Mouse (Mus musculus): Measurements from ENCODE around the gene Mfsd7a. TPM values are rescaled to one million over a fixed set of nuclear protein-coding genes. Genes with fewer than 3 reads are reported as not detected.

The Mfsd7a gene
- polyA plus RNA-seq, 1 experiment from 2014 or later, result 0.51 TPM

GRCm38 (mm10) chr5:108447857-108448256 lies 834 bp downstream of the Mfsd7a start:
- no peak overlapping the region for H3K4me3 ChIP-seq (ENCODE audit: low read depth, low read length)
- H3K27me3 ChIP-seq (replicated peaks; ENCODE audit: control insufficient read depth, insufficient read depth, low read length), result no peaks in the 10 kb centered on the region
- no peak for TF ChIP-seq CTCF (IDR thresholded peaks at IDR 0.05; ENCODE audit: low read depth)
- H3K36me3 ChIP-seq (ENCODE audit: control insufficient read depth, insufficient read depth), result no peaks in the 10 kb centered on the region
- no peak overlapping the region for H3K9ac ChIP-seq (ENCODE audit: low read depth, low read length)
- 89% methylated on average over 7 of the region's 7 CpGs for WGBS
- H3K27ac ChIP-seq (ENCODE audit: low read depth, low read length), result no peak overlapping the region
- H3K4me2 ChIP-seq (replicated peaks; ENCODE audit: low read depth), result no peak overlapping the region
- no peaks in the 10 kb centered on the region for H3K9me3 ChIP-seq (ENCODE audit: control insufficient read depth)
- 0 out of 2 replicates have a peak, but pooled peaks cover 6% of the 10 kb centered on the region for H3K4me1 ChIP-seq (replicated peaks; ENCODE audit: control insufficient read depth, insufficient read depth, low read length)
- ATAC-seq, result no peak

GRCm38 (mm10) chr5:108446973-108447372 lies 1.7 kb downstream of the Mfsd7a start:
- Histone ChIP-seq H3K27me3 (replicated peaks; ENCODE audit: control insufficient read depth, insufficient read depth, low read length) (no peaks in the 10 kb centered on the region), H3K4me1 (replicated peaks; ENCODE audit: control insufficient read depth, insufficient read depth, low read length) (0 out of 2 replicates have a peak, but pooled peaks cover 6% of the 10 kb centered on the region), H3K27ac (ENCODE audit: low read depth, low read length) (no peak overlapping the region), H3K9me3 (ENCODE audit: control insufficient read depth) (no peaks in the 10 kb centered on the region), H3K4me2 (replicated peaks; ENCODE audit: low read depth) (no peak overlapping the region), H3K36me3 (ENCODE audit: control insufficient read depth, insufficient read depth) (no peaks in the 10 kb centered on the region), H3K9ac (ENCODE audit: low read depth, low read length) (no peak overlapping the region), H3K4me3 (ENCODE audit: low read depth, low read length) (no peak overlapping the region)
- no peak for TF ChIP-seq CTCF (IDR thresholded peaks at IDR 0.05; ENCODE audit: low read depth)
- peak; percentile 85 for ATAC-seq
- 39% methylated on average over 3 of the region's 3 CpGs for WGBS

DNA sequence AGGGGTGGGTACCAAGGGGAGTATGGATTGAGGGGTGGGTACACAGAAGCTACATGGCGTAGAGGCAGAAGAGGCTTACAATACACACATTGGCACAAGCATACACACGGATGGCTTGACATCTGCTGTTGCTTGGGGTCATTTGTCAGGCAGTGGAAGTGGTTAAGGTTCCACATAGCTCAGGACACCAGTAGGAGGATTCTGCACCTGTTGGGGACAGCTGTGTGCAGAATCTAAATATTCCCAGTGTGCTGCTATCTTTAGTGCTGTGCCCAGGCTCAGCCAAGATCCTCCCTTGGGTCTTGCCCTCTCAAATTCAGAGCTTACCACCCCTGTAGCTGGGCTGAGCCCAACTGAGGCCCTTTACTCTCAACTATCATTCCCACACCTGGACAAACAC lies 12.6 kb downstream of the Mfsd7a start:
- 71% methylated on average over 2 of the region's 2 CpGs for WGBS
- no peaks in the 10 kb centered on the region for H3K4me1 ChIP-seq (replicated peaks; ENCODE audit: control insufficient read depth, insufficient read depth, low read length)
- no peak overlapping the region for H3K9ac ChIP-seq (ENCODE audit: low read depth, low read length)
- no peak for ATAC-seq
- peaks cover 17% of the 10 kb centered on the region for H3K36me3 ChIP-seq (ENCODE audit: control insufficient read depth, insufficient read depth)
- H3K9me3 ChIP-seq (ENCODE audit: control insufficient read depth), result no peaks in the 10 kb centered on the region
- no peaks in the 10 kb centered on the region for H3K27me3 ChIP-seq (replicated peaks; ENCODE audit: control insufficient read depth, insufficient read depth, low read length)
- H3K27ac ChIP-seq (ENCODE audit: low read depth, low read length), result no peak overlapping the region
- no peak overlapping the region for H3K4me2 ChIP-seq (replicated peaks; ENCODE audit: low read depth)
- no peak overlapping the region for H3K4me3 ChIP-seq (ENCODE audit: low read depth, low read length)
- TF ChIP-seq CTCF (IDR thresholded peaks at IDR 0.05; ENCODE audit: low read depth), result no peak

DNA sequence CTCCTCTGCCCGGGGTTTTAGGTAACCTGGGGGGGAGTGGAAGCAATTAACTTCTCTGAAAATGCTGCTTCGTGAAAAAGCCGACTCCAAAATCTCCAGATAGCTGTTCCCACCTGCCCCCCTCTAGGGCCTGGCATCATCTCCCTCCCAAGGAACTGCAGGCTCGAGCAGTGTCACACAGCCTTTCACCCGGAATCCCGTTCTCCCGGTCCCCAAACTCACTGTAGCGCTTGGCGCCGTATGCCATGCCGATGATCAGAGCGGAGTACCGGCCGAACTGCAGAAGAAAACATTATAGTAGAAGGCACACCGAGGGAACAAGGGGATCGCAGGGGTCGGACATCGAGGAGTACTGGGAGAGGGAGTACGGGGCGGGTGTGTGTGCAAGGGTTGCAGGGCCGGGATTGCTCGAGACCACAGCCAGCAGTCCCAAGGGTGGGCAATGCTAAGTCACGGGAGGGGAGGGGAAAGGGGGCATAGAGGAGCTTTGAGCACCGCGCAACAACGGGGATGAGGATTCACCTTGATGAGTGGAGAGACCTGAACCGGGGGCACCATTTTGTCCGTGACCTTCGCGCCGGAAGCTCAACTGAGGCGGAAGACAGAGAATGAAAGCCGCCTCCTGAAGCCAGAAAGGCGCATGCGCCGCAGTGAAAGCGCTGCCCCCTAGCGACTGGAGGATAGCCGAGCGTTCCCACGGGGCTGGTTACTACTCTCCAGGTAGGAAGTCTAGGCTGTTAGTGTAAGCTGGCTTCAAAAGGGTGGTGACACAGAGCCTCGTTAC lies 14.7 kb downstream of the Mfsd7a start, which contains the start of gene Atp5k:
TSS of gene Atp5k (minus strand) at position 645 of the 784 bp plus-strand sequence.
- Histone ChIP-seq H3K27me3 (replicated peaks; ENCODE audit: control insufficient read depth, insufficient read depth, low read length) (no peaks in the 10 kb centered on the region), H3K9ac (ENCODE audit: low read depth, low read length) (peak within 1 kb of the TSS; percentile 87), H3K9me3 (ENCODE audit: control insufficient read depth) (no peaks in the 10 kb centered on the region), H3K27ac (ENCODE audit: low read depth, low read length) (peak within 1 kb of the TSS; percentile 54), H3K36me3 (ENCODE audit: control insufficient read depth, insufficient read depth) (peaks cover 23% of the 10 kb centered on the region), H3K4me1 (replicated peaks; ENCODE audit: control insufficient read depth, insufficient read depth, low read length) (no peaks in the 10 kb centered on the region), H3K4me2 (replicated peaks; ENCODE audit: low read depth) (peak within 1 kb of the TSS; percentile 83), H3K4me3 (ENCODE audit: low read depth, low read length) (peak within 1 kb of the TSS; percentile 83)
- peak; percentile 98 for TF ChIP-seq CTCF (IDR thresholded peaks at IDR 0.05; ENCODE audit: low read depth)
- peak; percentile 93 for ATAC-seq
- under 1% methylated on average over 42 of the region's 42 CpGs for WGBS

GRCm38 (mm10) chr5:108431196-108431595 lies 17.5 kb downstream of the Mfsd7a start:
- H3K4me3 ChIP-seq (ENCODE audit: low read depth, low read length), result no peak overlapping the region
- ATAC-seq, result no peak
- no peaks in the 10 kb centered on the region for H3K4me1 ChIP-seq (replicated peaks; ENCODE audit: control insufficient read depth, insufficient read depth, low read length)
- WGBS, result 86% methylated on average over 6 of the region's 6 CpGs
- H3K9ac ChIP-seq (ENCODE audit: low read depth, low read length), result no peak overlapping the region
- H3K9me3 ChIP-seq (ENCODE audit: control insufficient read depth), result no peaks in the 10 kb centered on the region
- TF ChIP-seq CTCF (IDR thresholded peaks at IDR 0.05; ENCODE audit: low read depth), result no peak
- no peak overlapping the region for H3K27ac ChIP-seq (ENCODE audit: low read depth, low read length)
- no peaks in the 10 kb centered on the region for H3K27me3 ChIP-seq (replicated peaks; ENCODE audit: control insufficient read depth, insufficient read depth, low read length)
- peaks cover 23% of the 10 kb centered on the region for H3K36me3 ChIP-seq (ENCODE audit: control insufficient read depth, insufficient read depth)
- no peak overlapping the region for H3K4me2 ChIP-seq (replicated peaks; ENCODE audit: low read depth)

DNA sequence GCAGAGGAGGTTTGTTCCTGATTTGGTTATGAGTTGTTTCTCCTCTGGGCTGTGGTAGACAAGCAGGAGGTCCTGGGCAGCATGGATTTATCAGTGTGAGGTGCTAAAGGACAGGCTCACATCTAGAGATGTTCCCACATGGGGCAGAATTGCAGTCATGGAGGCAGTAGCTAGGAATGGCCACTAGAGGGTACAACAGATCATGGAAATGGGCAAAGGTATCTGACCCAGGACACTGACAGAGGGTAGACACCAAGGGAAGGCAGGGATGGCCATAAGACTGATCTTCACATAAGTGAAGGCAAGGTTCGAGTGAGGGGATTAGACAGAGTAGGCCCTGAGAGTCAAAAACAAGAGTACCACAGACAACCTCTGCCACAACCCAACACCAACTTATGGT lies 21.5 kb downstream of the Mfsd7a start:
- peak; percentile 91 for TF ChIP-seq CTCF (IDR thresholded peaks at IDR 0.05; ENCODE audit: low read depth)
- no peak for ATAC-seq
- Histone ChIP-seq H3K4me2 (replicated peaks; ENCODE audit: low read depth) (no peak overlapping the region), H3K27ac (ENCODE audit: low read depth, low read length) (no peak overlapping the region), H3K9me3 (ENCODE audit: control insufficient read depth) (no peaks in the 10 kb centered on the region), H3K27me3 (replicated peaks; ENCODE audit: control insufficient read depth, insufficient read depth, low read length) (no peaks in the 10 kb centered on the region), H3K4me1 (replicated peaks; ENCODE audit: control insufficient read depth, insufficient read depth, low read length) (no peaks in the 10 kb centered on the region; the same call in 1 of the 2 replicates), H3K4me3 (ENCODE audit: low read depth, low read length) (no peak overlapping the region), H3K9ac (ENCODE audit: low read depth, low read length) (no peak overlapping the region), H3K36me3 (ENCODE audit: control insufficient read depth, insufficient read depth) (peaks cover 15% of the 10 kb centered on the region)
- 50% methylated on average over 1 of the region's 1 CpGs for WGBS

Data from intestine, postnatal 0 days (tissue).